Mouse (Mus musculus) hindbrain, embryonic 10.5 days (tissue): ENCODE results near the gene Slc7a8. TPM values are rescaled to one million over a fixed set of nuclear protein-coding genes. Genes with fewer than 3 reads are reported as not detected.

ENCODE experiments used
- DNase-seq: peaks from one replicate; pipeline ENCODE4 v3.0.0-alpha.2; 2017; ENCODE audit warnings: low spot score
- H3K27ac ChIP-seq: fragments of 300-500 bp; sonication (generic); 2 replicates; pipeline ENCODE4 v1.5.1; 2016; ENCODE audit warnings: mild to moderate bottlenecking, moderate library complexity
- H3K27me3 ChIP-seq: fragments of 300-500 bp; sonication (generic); 2 replicates; pipeline ENCODE4 v1.6.1; 2016; ENCODE audit warnings: mild to moderate bottlenecking; ENCODE audit not compliant: poor library complexity, insufficient read depth, severe bottlenecking
- H3K36me3 ChIP-seq: fragments of 300-500 bp; sonication (generic); 2 replicates; pipeline ENCODE4 v1.6.1; 2016; ENCODE audit warnings: mild to moderate bottlenecking, moderate library complexity
- H3K4me1 ChIP-seq: fragments of 300-500 bp; sonication (generic); replicated peaks from 2 replicates; pipeline ENCODE4 v1.6.1; 2016; ENCODE audit warnings: mild to moderate bottlenecking
- H3K4me3 ChIP-seq: fragments of 300-500 bp; sonication (generic); 2 replicates; pipeline ENCODE4 v1.5.1; 2016; ENCODE audit warnings: mild to moderate bottlenecking, moderate library complexity
- H3K9me3 ChIP-seq: fragments of 300-500 bp; sonication (generic); 2 replicates; pipeline ENCODE4 v1.6.1; 2016; ENCODE audit warnings: mild to moderate bottlenecking, moderate library complexity
- WGBS: fragments of 180-500 bp; shearing (Covaris S2); methylation state at CpG from one replicate; pipeline ENCODE4 v1.1.7; 2016; 5-methylcytosine and 5-hydroxymethylcytosine counted together
- polyA plus RNA-seq: library from polyadenylated mRNA; unstranded; fragments of >200 nt; fragmentation: Nextera tagmentation; extraction: Ambion mirVana; gene quantifications from 2 replicates; pipeline ENCODE4 v1.2.1, GENCODE M21; 2016

Slc7a8 gene
- 1.8 and 3.5 TPM in 2 replicates for polyA plus RNA-seq

GRCm38 (mm10) chr14:54781610-54782365 lies at the start of gene Slc7a8:
Gene Slc7a8, minus strand, starts transcription at chr14:54781946.
- Histone ChIP-seq H3K27ac (peak within 1 kb of the TSS; percentile 16; the same call in 1 of the 2 replicates), H3K27me3 (peaks cover 46% of the 10 kb centered on the region), H3K4me1 (peaks cover 13% of the 10 kb centered on the region; the same call in 1 of the 2 replicates), H3K9me3 (no peaks in the 10 kb centered on the region), H3K36me3 (no peaks in the 10 kb centered on the region), H3K4me3 (peak within 1 kb of the TSS; percentile 61)
- peak; percentile 67 for DNase-seq
- 2% methylated on average over 37 of the region's 37 CpGs for WGBS

GRCm38 (mm10) chr14:54823716-54824115 lies 42.0 kb upstream of the Slc7a8 start:
- 94% methylated on average over 1 of the region's 1 CpGs for WGBS
- Histone ChIP-seq H3K4me1 (no peaks in the 10 kb centered on the region), H3K9me3 (no peaks in the 10 kb centered on the region), H3K36me3 (no peaks in the 10 kb centered on the region), H3K27me3 (no peaks in the 10 kb centered on the region), H3K4me3 (no peak overlapping the region), H3K27ac (no peak overlapping the region)
- no peak for DNase-seq

GRCm38 (mm10) chr14:54822301-54822700 lies 40.6 kb upstream of the Slc7a8 start:
- H3K4me1 ChIP-seq: no peaks in the 10 kb centered on the region
- no peaks in the 10 kb centered on the region for H3K36me3 ChIP-seq
- 91% methylated on average over 2 of the region's 2 CpGs for WGBS
- no peaks in the 10 kb centered on the region for H3K27me3 ChIP-seq
- no peak overlapping the region for H3K4me3 ChIP-seq
- DNase-seq: no peak
- no peak overlapping the region for H3K27ac ChIP-seq
- H3K9me3 ChIP-seq: no peaks in the 10 kb centered on the region

GRCm38 (mm10) chr14:54817791-54818190 lies 36.0 kb upstream of the Slc7a8 start:
- WGBS: 52% methylated on average over 2 of the region's 2 CpGs
- peak; percentile 7 for DNase-seq
- H3K27me3 ChIP-seq: no peaks in the 10 kb centered on the region
- H3K36me3 ChIP-seq: no peaks in the 10 kb centered on the region
- no peak overlapping the region for H3K4me3 ChIP-seq
- no peak overlapping the region for H3K27ac ChIP-seq
- H3K9me3 ChIP-seq: no peaks in the 10 kb centered on the region
- no peaks in the 10 kb centered on the region for H3K4me1 ChIP-seq

- no peak overlapping the region for H3K4me3 ChIP-seq
- no peaks in the 10 kb centered on the region for H3K9me3 ChIP-seq
- no peaks in the 10 kb centered on the region for H3K36me3 ChIP-seq
- 74% methylated on average over 3 of the region's 3 CpGs for WGBS
- DNase-seq: no peak
- H3K4me1 ChIP-seq: no peaks in the 10 kb centered on the region
- H3K27ac ChIP-seq: no peak overlapping the region
- no peaks in the 10 kb centered on the region for H3K27me3 ChIP-seq
Observed at GRCm38 (mm10) chr14:54815737-54816136, 34.0 kb upstream of the Slc7a8 start.

GRCm38 (mm10) chr14:54813991-54814390 lies 32.2 kb upstream of the Slc7a8 start, which contains the start of gene Rnf212b:
Gene Rnf212b, plus strand, starts transcription at chr14:54814141.
- Histone ChIP-seq H3K36me3 (no peaks in the 10 kb centered on the region), H3K4me1 (no peaks in the 10 kb centered on the region), H3K4me3 (no peak within 1 kb of the TSS), H3K9me3 (no peaks in the 10 kb centered on the region), H3K27me3 (no peaks in the 10 kb centered on the region), H3K27ac (no peak within 1 kb of the TSS)
- DNase-seq: no peak
- 81% methylated on average over 29 of the region's 29 CpGs for WGBS

- Histone ChIP-seq H3K4me1 (no peaks in the 10 kb centered on the region), H3K9me3 (no peaks in the 10 kb centered on the region), H3K36me3 (no peaks in the 10 kb centered on the region), H3K27me3 (no peaks in the 10 kb centered on the region), H3K4me3 (no peak overlapping the region), H3K27ac (no peak overlapping the region)
- 92% methylated on average over 3 of the region's 3 CpGs for WGBS
- DNase-seq: no peak
Observed at GRCm38 (mm10) chr14:54809668-54810033, 27.9 kb upstream of the Slc7a8 start.

- WGBS: 77% methylated on average over 4 of the region's 4 CpGs
- no peaks in the 10 kb centered on the region for H3K36me3 ChIP-seq
- no peaks in the 10 kb centered on the region for H3K4me1 ChIP-seq
- H3K27me3 ChIP-seq: no peaks in the 10 kb centered on the region
- H3K4me3 ChIP-seq: no peak overlapping the region
- no peak for DNase-seq
- no peaks in the 10 kb centered on the region for H3K9me3 ChIP-seq
- no peak overlapping the region for H3K27ac ChIP-seq
Observed at GRCm38 (mm10) chr14:54808718-54809667, 27.2 kb upstream of the Slc7a8 start.

GRCm38 (mm10) chr14:54806124-54806523 lies 24.4 kb upstream of the Slc7a8 start:
- WGBS: 86% methylated on average over 4 of the region's 4 CpGs
- no peaks in the 10 kb centered on the region for H3K9me3 ChIP-seq

GRCm38 (mm10) chr14:54802428-54802827 lies 20.7 kb upstream of the Slc7a8 start:
- H3K9me3 ChIP-seq: no peaks in the 10 kb centered on the region
- no peak overlapping the region for H3K4me3 ChIP-seq
- H3K36me3 ChIP-seq: no peaks in the 10 kb centered on the region
- no peak for DNase-seq
- H3K4me1 ChIP-seq: no peaks in the 10 kb centered on the region
- H3K27me3 ChIP-seq: no peaks in the 10 kb centered on the region
- WGBS: 88% methylated on average over 4 of the region's 4 CpGs
- no peak overlapping the region for H3K27ac ChIP-seq

More at GRCm38 (mm10) chr14:54806124-54806523, 24.4 kb upstream of the Slc7a8 start:
- no peak for DNase-seq
- no peaks in the 10 kb centered on the region for H3K4me1 ChIP-seq
- no peaks in the 10 kb centered on the region for H3K36me3 ChIP-seq
- no peak overlapping the region for H3K27ac ChIP-seq
- H3K27me3 ChIP-seq: no peaks in the 10 kb centered on the region
- no peak overlapping the region for H3K4me3 ChIP-seq

- no peak overlapping the region for H3K4me3 ChIP-seq
- no peaks in the 10 kb centered on the region for H3K4me1 ChIP-seq
- no peaks in the 10 kb centered on the region for H3K9me3 ChIP-seq
- H3K27ac ChIP-seq: no peak overlapping the region
- H3K36me3 ChIP-seq: no peaks in the 10 kb centered on the region
- H3K27me3 ChIP-seq: no peaks in the 10 kb centered on the region
- 57% methylated on average over 10 of the region's 10 CpGs for WGBS
- DNase-seq: no peak
Observed at GRCm38 (mm10) chr14:54799686-54800085, 17.9 kb upstream of the Slc7a8 start.

- Histone ChIP-seq H3K27ac (no peak overlapping the region), H3K4me1 (no peaks in the 10 kb centered on the region), H3K4me3 (no peak overlapping the region), H3K9me3 (no peaks in the 10 kb centered on the region), H3K27me3 (no peaks in the 10 kb centered on the region), H3K36me3 (no peaks in the 10 kb centered on the region)
- WGBS: 95% methylated on average over 15 of the region's 15 CpGs
- DNase-seq: no peak
Observed at GRCm38 (mm10) chr14:54796760-54797159, 15.0 kb upstream of the Slc7a8 start.

GRCm38 (mm10) chr14:54795901-54796300 lies 14.2 kb upstream of the Slc7a8 start:
- no peaks in the 10 kb centered on the region for H3K36me3 ChIP-seq
- H3K4me1 ChIP-seq: no peaks in the 10 kb centered on the region
- no peaks in the 10 kb centered on the region for H3K27me3 ChIP-seq
- WGBS: 83% methylated on average over 1 of the region's 1 CpGs
- no peak overlapping the region for H3K27ac ChIP-seq
- H3K4me3 ChIP-seq: no peak overlapping the region
- no peaks in the 10 kb centered on the region for H3K9me3 ChIP-seq
- no peak for DNase-seq
